Mouse (Mus musculus) kidney, embryonic 14.5 days (tissue): ENCODE measurements around the gene Rnf5. TPM values are rescaled to one million over a fixed set of nuclear protein-coding genes. Genes with fewer than 3 reads are reported as not detected.

Experiments
- ATAC-seq: fragments of 200-750 bp; cut with Nextera tagmentation; 2 replicates; pipeline ENCODE4 v1.8.0; 2017; ENCODE audit warnings: moderate number of reproducible peaks, mild to moderate bottlenecking, moderate TSS enrichment, moderate library complexity; ENCODE audit not compliant: low FRiP score, low TSS enrichment
- H3K27ac ChIP-seq: fragments of 300-500 bp; sonication (generic); 2 replicates; pipeline ENCODE4 v1.5.1; 2014; ENCODE audit warnings: low read depth, mild to moderate bottlenecking, low read length, moderate library complexity, mixed read lengths
- H3K27me3 ChIP-seq: fragments of 300-500 bp; sonication (generic); 2 replicates; pipeline ENCODE4 v1.6.1; 2014; ENCODE audit warnings: mild to moderate bottlenecking, low read length; ENCODE audit not compliant: control insufficient read depth, insufficient read depth
- H3K36me3 ChIP-seq: fragments of 300-500 bp; sonication (generic); 2 replicates; pipeline ENCODE4 v1.6.1; 2014; ENCODE audit warnings: low read length, mixed read lengths; ENCODE audit not compliant: control insufficient read depth, insufficient read depth
- H3K4me1 ChIP-seq: fragments of 300-500 bp; sonication (generic); 2 replicates; pipeline ENCODE4 v1.6.1; 2014; ENCODE audit warnings: low read length, mixed read lengths; ENCODE audit not compliant: control insufficient read depth, insufficient read depth
- H3K4me2 ChIP-seq: fragments of 300-500 bp; sonication (generic); replicated peaks from 2 replicates; pipeline ENCODE4 v1.6.1; 2014; ENCODE audit warnings: low read depth, mild to moderate bottlenecking, low read length
- H3K4me3 ChIP-seq: fragments of 300-500 bp; sonication (generic); 2 replicates; pipeline ENCODE4 v1.5.1; 2014; ENCODE audit warnings: mild to moderate bottlenecking, low read length
- H3K9ac ChIP-seq: fragments of 300-500 bp; sonication (generic); 2 replicates; pipeline ENCODE4 v1.6.1; 2014; ENCODE audit warnings: low read depth, mild to moderate bottlenecking, low read length, moderate library complexity
- H3K9me3 ChIP-seq: fragments of 300-500 bp; sonication (generic); 2 replicates; pipeline ENCODE4 v1.6.1; 2016; ENCODE audit warnings: low read length; ENCODE audit not compliant: control insufficient read depth
- whole genome bisulfite sequencing: fragments of 180-500 bp; shearing (Covaris S2); extraction: QIAGEN DNeasy Blood & Tissue Kit; methylation state at CpG from one replicate; pipeline ENCODE4 v1.1.7; 2014; 5-methylcytosine and 5-hydroxymethylcytosine counted together
- polyA plus RNA-seq: library from polyadenylated mRNA; unstranded; fragments of >200 nt; fragmentation: Nextera tagmentation; extraction: Ambion mirVana; gene quantifications from 2 replicates; pipeline ENCODE4 v1.2.1, GENCODE M21; 2014

The Rnf5 gene
- polyA plus RNA-seq, 1 experiment from 2014 or later: 118 TPM

- ATAC-seq: peak; percentile 33
- no peaks in the 10 kb centered on the region for H3K9me3 ChIP-seq
Observed at GRCm38 (mm10) chr17:34591029-34591993, 12.2 kb downstream of the Rnf5 start, which contains the start of gene Pbx2. Pbx2 (plus strand) TSS chr17:34591266.

GRCm38 (mm10) chr17:34590154-34590987, 13.1 kb downstream of the Rnf5 start:
- Histone ChIP-seq H3K4me2 (peak overlapping the region; percentile 94), H3K27me3 (no peaks in the 10 kb centered on the region), H3K9me3 (no peaks in the 10 kb centered on the region), H3K27ac (peak overlapping the region; percentile 100), H3K4me1 (peaks cover 57% of the 10 kb centered on the region), H3K9ac (peak overlapping the region; percentile 40), H3K36me3 (peaks cover 14% of the 10 kb centered on the region; the same call in 1 of the 2 replicates), H3K4me3 (peak overlapping the region; percentile 88; the same call in 1 of the 2 replicates)
- no peak for ATAC-seq
- WGBS: 46% methylated on average over 15 of the region's 15 CpGs

More at GRCm38 (mm10) chr17:34591029-34591993, 12.2 kb downstream of the Rnf5 start, which contains the start of gene Pbx2:
- Histone ChIP-seq H3K4me1 (peaks cover 61% of the 10 kb centered on the region), H3K36me3 (peaks cover 23% of the 10 kb centered on the region), H3K27ac (peak within 1 kb of the TSS; percentile 100), H3K4me2 (peak within 1 kb of the TSS; percentile 94), H3K27me3 (no peaks in the 10 kb centered on the region), H3K4me3 (peak within 1 kb of the TSS; percentile 88), H3K9ac (peak within 1 kb of the TSS; percentile 99)
- WGBS: 1% methylated on average over 21 of the region's 21 CpGs

- H3K9ac ChIP-seq: peak within 1 kb of the TSS; percentile 40; the same call in 1 of the 2 replicates
- 10% methylated on average over 7 of the region's 7 CpGs for WGBS
- peak within 1 kb of the TSS; percentile 94 for H3K4me2 ChIP-seq
- H3K4me1 ChIP-seq: peaks cover 52% of the 10 kb centered on the region
- peak within 1 kb of the TSS; percentile 100 for H3K27ac ChIP-seq
- H3K9me3 ChIP-seq: no peaks in the 10 kb centered on the region
- H3K27me3 ChIP-seq: no peaks in the 10 kb centered on the region
- H3K4me3 ChIP-seq: peak within 1 kb of the TSS; percentile 88; the same call in 1 of the 2 replicates
- H3K36me3 ChIP-seq: peaks cover 8% of the 10 kb centered on the region; the same call in 1 of the 2 replicates
- ATAC-seq: no peak
Observed at GRCm38 (mm10) chr17:34589681-34590101, 13.8 kb downstream of the Rnf5 start, which contains the start of gene Gpsm3. Gpsm3 (plus strand) TSS chr17:34589806.

- Histone ChIP-seq H3K9me3 (no peaks in the 10 kb centered on the region), H3K36me3 (peaks cover 3% of the 10 kb centered on the region; the same call in 1 of the 2 replicates), H3K27me3 (no peaks in the 10 kb centered on the region), H3K9ac (no peak overlapping the region), H3K27ac (peak overlapping the region; percentile 100), H3K4me3 (no peak overlapping the region; the same call in 1 of the 2 replicates), H3K4me1 (peaks cover 47% of the 10 kb centered on the region), H3K4me2 (peak overlapping the region; percentile 94; the same call in 1 of the 2 replicates)
- WGBS: 16% methylated on average over 7 of the region's 7 CpGs
- no peak for ATAC-seq
Observed at GRCm38 (mm10) chr17:34589206-34589605, 14.3 kb downstream of the Rnf5 start.

GRCm38 (mm10) chr17:34588767-34589166, 14.7 kb downstream of the Rnf5 start:
- no peaks in the 10 kb centered on the region for H3K27me3 ChIP-seq
- H3K4me1 ChIP-seq: peaks cover 43% of the 10 kb centered on the region
- no peak for ATAC-seq
- H3K4me3 ChIP-seq: 0 out of 2 replicates have a peak overlapping the region, but pooled peaks have one; percentile 1
- H3K4me2 ChIP-seq: no peak overlapping the region; the same call in 1 of the 2 replicates
- no peaks in the 10 kb centered on the region for H3K36me3 ChIP-seq
- peak overlapping the region; percentile 100; the same call in 1 of the 2 replicates for H3K27ac ChIP-seq
- H3K9ac ChIP-seq: no peak overlapping the region
- WGBS: 56% methylated on average over 3 of the region's 3 CpGs
- no peaks in the 10 kb centered on the region for H3K9me3 ChIP-seq

- H3K9me3 ChIP-seq: no peaks in the 10 kb centered on the region
- peak overlapping the region; percentile 91 for H3K9ac ChIP-seq
- no peaks in the 10 kb centered on the region for H3K27me3 ChIP-seq
- ATAC-seq: no peak; the same call in 1 of the 2 replicates
- H3K4me2 ChIP-seq: peak overlapping the region; percentile 90
- H3K4me1 ChIP-seq: peaks cover 42% of the 10 kb centered on the region
- peak overlapping the region; percentile 94 for H3K27ac ChIP-seq
- WGBS: 3% methylated on average over 19 of the region's 19 CpGs
- H3K36me3 ChIP-seq: no peaks in the 10 kb centered on the region
- peak overlapping the region; percentile 70 for H3K4me3 ChIP-seq
Observed at GRCm38 (mm10) chr17:34587814-34588213, 15.7 kb downstream of the Rnf5 start.

- peak overlapping the region; percentile 90 for H3K4me2 ChIP-seq
- H3K27me3 ChIP-seq: no peaks in the 10 kb centered on the region
- no peaks in the 10 kb centered on the region for H3K36me3 ChIP-seq
- no peaks in the 10 kb centered on the region for H3K9me3 ChIP-seq
- H3K4me3 ChIP-seq: peak overlapping the region; percentile 70
- peak; percentile 77 for ATAC-seq
- peak overlapping the region; percentile 91 for H3K9ac ChIP-seq
- under 1% methylated on average over 43 of the region's 50 CpGs for WGBS
- peaks cover 42% of the 10 kb centered on the region for H3K4me1 ChIP-seq
- H3K27ac ChIP-seq: peak overlapping the region; percentile 94
Observed at GRCm38 (mm10) chr17:34587423-34587811, 16.1 kb downstream of the Rnf5 start.

GRCm38 (mm10) chr17:34586796-34587422, 16.6 kb downstream of the Rnf5 start:
- under 1% methylated on average over 38 of the region's 38 CpGs for WGBS

More at GRCm38 (mm10) chr17:34586796-34587422, 16.6 kb downstream of the Rnf5 start:
- H3K4me2 ChIP-seq: peak overlapping the region; percentile 90
- H3K4me1 ChIP-seq: peaks cover 42% of the 10 kb centered on the region
- H3K27me3 ChIP-seq: no peaks in the 10 kb centered on the region
- peak overlapping the region; percentile 91 for H3K9ac ChIP-seq
- H3K9me3 ChIP-seq: no peaks in the 10 kb centered on the region
- ATAC-seq: peak; percentile 71
- no peaks in the 10 kb centered on the region for H3K36me3 ChIP-seq
- peak overlapping the region; percentile 94 for H3K27ac ChIP-seq
- peak overlapping the region; percentile 70 for H3K4me3 ChIP-seq
